Mouse (Mus musculus): ENCODE results near the gene Kdelr1.

Gene Kdelr1

DNA sequence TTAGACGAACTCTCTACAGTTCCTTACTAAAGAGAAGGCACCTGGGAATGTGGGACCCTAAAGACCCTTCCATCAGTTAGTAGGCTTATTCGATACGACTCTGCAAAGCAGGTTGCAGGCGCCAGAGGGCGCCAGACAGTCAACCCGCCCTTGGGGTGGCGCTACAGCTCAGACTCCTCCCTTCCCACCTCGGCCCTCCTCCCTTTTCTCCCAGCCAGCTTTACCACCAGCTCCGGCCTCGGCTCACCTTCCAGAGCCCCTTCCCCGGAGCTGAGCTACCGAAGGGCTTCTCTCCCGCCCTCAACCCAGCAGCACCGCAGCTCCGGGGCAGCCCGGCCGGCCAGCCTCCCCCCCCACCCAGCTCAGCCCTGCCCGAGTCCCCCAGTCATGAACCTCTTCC, at the start of gene Kdelr1:
Gene Kdelr1, plus strand, starts transcription at position 149 of the 400 bp plus-strand sequence.
- DNase-seq: peak; percentile 88

DNA sequence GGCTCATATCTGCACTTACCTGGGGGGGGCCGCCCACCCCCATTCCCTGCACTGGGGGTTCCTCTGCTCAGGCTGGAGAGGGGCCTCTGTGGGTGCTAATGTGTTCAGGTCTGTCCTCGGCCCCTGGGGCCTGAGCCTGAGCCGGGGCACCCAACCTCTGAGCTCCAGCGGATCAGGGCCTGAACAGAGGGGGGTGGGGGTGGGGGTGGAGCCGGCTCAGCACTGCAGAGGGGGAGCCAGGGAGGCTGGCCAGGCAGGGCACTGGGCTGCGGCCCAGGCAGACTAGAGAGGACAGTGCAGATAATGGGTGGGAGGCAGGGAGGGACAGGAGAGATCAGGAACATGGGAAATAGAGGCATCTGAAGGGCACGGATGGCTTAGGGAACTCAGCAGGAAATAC, 48.0 kb upstream of the Kdelr1 start, which contains the start of gene Kcnj14:
Gene Kcnj14, minus strand, starts transcription at position 185 of the 400 bp plus-strand sequence.
- DNase-seq: no peak

DNA sequence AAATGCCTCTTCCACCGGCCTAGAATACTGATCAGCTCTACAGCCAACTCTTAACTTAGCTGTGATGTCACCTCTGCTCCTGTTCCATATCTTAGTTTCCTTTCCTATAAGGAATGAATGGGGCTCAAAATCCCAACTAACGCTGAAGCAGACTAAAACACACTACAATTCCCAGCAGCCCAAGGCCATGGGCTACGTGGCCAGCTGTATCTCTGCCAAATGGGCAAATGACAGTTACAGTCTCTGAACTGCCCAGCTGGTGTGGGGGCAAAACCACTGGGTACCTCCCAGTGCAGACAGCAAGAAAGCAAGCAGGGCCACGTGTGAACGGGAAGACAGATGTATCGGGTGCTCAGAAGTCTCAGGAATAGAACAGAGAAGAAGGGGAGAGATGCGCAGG, 45.9 kb upstream of the Kdelr1 start:
- DNase-seq: no peak

DNA sequence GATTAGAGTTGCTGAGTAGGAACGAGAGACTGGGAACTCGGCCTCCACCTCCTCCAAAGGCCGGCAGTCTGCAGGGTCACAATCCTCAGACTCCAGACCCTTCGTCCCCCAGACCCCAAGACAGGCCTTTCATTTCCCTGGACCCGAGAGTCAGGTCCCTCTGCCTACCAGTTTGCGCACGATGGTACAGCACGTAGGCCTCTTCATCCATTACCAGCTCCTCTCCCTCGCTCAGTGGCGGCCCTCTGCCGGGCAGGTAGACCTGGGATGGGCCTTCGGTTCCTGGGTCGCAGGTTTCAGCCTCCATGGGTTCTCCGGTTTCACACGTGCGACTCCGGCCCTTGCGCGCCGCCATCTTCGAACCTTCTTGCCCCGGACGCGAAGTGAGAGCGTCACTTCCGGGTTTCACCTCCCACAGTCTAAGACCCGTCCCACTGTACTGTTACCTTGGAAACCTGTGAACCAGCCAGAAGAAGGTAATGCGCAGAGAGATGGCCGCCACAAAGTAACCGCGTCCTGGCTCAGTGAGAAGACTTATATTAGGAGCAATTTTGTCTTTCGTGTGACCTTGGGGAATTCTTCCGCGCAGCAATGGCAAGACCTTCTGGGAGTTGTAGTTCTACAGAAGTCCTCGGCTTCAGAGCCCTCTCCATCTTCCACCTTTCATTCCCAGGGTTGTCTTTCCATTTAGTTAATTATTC, 42.0 kb upstream of the Kdelr1 start, which contains the start of gene Grwd1:
Gene Grwd1, minus strand, starts transcription at position 518 of the 701 bp plus-strand sequence.
- DNase-seq: peak; percentile 86

DNA sequence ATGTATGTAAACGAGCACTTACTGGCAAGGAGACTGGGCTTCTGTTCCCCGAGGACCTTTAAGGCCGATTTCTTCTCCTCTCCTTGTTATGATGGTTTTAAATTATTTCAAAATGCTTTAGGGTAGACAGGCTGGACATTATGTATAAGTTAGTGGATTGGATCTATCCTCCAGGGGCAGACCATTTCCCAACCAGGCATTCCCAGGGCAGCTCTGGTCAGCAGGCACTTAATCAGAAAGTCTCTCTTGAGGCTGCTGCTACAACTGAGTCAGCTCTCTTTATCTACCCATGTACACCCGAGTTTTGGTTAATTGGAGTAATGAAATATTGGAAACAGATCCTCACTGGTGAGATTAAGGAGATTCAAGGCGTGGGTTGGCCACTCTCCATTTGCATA, 41.4 kb upstream of the Kdelr1 start:
- no peak for DNase-seq

DNA sequence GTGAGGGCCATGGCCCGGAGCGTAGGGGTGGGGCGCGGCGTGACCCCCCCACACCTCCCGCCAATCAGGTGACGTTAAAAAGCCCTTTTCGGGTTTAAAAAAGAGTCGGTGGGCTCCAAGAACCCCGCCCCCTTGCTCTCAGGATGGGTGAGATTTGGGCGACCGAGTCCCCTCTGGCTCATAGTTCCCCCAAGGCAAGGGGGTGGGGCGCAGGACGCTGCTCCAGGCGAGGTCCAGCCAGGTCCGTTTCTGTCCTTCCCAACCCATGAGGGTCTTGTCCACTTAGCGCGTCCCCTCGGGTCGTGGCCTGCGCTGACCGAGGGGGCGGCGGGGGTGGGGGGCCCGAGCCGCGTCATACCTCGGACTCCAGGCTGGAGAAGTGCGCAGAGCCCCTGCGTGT, 40.1 kb upstream of the Kdelr1 start:
- no peak for DNase-seq

DNA sequence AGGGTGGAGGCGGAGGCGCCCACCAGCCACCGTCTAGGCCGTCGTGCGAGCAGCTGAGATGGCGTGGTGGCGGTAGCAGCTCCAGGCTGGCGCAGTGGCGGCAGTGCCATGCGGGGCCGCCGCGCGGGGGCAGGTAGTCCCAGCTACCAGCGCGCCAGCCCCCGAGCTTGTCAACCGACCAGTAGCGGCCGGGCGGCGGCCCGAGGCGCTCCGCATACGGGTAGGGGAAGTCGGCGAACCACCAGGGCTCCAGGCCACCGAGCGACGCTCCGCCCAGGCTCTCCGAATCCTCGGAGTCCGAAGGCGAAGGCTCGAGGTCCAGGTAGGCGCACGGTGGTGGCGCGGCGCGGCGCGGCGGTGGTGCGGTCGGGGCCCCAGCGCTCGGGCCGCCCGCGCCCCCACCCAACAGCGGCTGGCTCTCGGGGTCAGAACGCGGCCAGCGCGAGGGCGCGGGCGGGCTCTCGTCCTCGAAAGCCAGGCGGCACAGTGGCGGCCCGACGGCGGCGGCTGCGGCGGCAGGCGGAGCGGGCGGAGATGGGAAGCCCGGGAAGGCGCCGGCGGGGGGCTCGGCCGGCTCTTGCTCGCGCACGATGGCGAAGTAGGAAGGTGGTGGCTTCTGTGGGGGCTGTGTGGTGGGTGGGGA, 39.3 kb upstream of the Kdelr1 start:
- DNase-seq: peak; percentile 44

DNA sequence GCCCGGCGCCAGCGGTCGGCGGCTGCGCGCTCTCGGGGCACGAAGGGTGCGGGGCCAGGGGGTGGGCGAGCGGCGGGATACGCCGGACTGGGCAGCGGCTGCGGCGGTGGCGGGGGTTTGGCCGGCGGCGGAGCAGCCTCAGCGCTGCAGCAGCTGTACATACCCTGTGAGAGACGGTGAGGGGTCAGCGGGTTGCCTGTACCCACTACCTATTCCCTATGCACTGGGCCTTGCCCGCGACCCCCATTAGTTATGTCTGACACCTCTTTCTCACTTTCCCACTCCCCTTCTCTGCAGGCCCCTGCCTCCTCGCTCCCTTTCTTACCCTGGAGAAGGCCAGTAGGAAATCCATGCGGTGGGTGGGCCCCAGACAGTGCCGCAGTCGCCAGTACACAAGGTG, 38.6 kb upstream of the Kdelr1 start:
- no peak for DNase-seq

DNA sequence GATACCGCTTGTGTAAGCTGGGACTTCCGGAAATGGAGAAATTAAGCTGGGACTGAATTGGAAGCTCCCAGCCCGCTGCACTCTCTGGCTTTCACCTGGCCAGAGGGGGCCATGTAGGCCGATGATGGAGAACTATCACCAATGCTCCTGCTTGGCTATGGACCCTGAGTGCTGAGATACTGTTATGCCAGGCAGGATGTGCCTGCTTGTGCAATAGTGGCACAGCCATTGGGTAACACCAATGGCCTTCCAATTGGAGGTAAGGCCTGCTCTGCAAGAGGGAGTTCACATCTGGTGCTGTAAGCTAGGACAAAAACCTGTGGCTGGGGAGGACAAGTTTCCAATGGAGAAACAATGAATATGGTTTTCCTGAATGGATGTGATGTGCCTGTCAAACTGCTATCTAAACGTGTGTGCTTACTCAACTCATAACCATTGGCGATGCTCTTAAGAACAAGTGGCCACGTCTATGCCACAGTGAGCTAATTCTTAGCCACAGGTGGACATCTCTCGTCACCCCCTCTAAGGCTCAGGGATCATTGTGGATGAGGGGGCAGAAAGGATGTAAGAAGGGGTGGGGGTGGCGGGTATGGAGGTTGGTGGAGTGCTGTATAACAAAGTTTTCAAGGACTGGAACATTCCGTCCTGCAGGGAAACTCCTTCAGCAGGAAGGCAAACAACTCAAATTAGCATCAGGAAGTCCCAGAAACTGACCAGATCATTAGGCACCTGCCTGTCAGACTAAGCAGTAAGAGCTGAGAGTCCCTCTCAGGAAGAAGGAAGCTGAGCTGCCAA, 29.4 kb upstream of the Kdelr1 start:
- no peak for DNase-seq

DNA sequence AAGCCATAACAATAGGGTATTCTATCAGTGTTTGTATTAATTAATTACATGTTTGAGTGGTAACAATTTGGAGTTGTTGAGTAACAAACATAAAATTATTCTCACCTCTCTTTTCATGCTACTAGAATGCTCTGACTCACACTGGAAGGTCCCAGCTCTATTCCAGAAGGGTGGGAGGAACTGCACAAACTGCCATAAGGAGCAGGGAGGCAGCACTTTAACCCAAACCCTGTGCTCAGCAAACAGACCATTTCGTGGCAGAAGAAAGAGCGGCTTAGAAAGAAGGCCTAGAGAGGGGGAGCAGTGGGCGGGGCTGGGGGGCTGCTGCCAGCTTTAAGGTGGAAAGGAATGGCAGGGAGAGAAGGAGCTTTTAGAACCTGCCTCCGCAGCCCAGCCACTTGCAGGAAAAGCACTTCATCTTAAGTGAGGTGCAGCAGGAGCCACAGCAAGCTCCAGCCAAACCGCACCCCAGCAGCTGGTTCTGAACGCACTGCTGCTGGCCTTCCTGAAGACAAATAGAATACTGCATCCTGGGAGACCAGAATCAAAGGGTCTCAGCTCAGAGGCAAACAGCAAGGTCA, 24.0 kb upstream of the Kdelr1 start:
- DNase-seq: no peak

DNA sequence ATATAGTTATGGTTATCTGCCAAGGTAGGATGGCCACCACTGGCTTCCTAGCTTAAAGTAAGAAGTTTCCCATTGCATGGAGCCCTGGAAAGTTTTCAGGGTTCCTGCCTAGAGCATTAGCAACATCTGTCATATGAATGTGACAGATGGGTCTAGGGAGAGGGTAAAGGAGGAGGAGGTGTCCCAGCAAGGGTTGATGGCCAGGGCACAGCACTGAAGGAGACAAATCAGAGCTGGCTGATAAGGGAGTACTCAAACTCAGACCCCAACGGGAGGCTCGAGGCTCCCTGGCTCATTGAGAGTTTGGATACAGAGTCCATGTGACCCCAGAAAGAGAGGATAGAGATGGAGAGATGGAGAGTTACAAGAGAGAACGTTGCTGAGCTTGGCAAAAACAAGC, 21.9 kb upstream of the Kdelr1 start:
- DNase-seq: no peak

DNA sequence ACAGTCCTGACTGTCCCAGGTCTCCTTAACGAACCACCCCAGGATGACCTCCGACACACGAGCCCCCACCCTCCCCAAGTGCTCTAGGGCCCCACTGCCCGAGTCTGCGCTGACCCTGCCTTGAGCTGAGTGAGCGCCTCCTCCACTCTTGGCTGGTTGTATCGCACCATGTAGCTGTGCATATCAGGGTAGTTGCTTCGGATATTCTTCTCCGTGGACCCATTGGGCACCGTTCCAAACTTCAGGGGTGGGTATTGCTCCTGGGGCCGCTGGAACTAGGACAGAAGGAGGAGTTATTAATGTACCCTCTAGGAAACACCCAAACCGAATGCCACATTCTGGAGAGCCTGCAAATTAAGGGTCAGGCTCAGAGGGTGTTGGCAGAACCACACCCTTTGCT, 19.5 kb upstream of the Kdelr1 start:
- no peak for DNase-seq

DNA sequence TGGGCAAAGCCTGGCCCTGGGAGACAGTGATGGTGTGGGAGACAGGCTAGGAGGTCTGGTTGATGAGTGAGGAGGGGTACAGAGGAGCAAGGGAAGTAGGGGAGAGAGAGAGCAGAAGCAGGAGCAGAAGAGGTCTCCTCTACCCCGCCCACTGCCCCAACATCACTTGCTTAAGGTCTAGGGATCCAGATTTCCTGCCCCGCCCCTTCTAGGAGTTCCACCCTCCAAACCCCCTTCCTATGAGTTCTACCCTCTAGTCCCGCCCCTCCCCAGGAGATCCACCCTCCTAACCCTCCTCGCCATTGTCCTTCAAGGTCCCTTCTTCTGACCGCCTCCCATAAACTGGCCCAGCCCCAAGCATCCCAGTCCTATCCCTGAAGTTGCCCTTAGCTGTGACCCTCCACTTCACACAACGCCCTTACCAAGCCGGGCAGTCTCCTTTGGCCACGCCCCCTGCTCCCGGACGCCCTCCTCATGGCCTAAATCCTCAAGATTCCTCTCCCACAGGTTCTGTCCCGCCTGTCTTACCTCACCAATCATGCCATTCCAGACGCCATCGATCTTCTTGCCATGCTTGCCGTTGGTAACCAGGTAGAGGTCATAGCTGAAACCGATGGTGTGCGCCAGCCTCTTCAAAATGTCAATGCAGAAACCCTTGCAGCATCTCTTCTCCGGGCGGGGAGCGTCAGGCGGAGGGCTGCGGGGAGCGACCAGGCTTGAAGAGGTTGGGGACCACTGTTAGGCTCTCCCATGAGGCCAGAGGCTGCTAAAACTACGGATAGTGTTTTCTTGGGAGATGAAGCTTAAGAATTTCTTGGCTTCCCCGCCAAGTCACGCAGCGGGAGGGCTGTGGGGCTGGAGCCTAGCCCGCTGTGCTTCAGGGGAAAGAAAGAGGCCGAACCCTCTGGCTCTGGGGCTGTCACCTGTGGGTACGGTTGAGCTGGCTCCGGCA, 15.3 kb upstream of the Kdelr1 start:
- DNase-seq: no peak

DNA sequence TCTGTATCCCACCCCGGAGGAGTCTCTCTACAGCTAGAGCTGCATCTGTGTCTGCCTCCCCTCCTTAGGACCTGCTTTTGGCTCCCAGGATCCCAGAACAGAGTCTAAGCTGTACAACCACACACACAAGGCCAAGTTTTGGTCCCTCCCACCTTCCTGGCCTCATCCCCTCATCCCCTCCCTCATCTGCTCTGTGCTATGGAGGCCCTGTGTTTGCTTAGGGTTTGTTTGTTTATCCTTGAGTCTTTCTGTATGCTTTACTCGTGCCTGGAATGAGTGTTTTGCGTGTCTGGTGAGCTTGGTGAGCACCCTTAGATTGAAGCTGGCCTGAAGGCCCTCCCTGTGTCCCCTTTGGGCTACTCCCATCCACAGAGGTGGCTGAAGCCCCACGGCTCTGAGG, 13.6 kb upstream of the Kdelr1 start:
- no peak for DNase-seq

DNA sequence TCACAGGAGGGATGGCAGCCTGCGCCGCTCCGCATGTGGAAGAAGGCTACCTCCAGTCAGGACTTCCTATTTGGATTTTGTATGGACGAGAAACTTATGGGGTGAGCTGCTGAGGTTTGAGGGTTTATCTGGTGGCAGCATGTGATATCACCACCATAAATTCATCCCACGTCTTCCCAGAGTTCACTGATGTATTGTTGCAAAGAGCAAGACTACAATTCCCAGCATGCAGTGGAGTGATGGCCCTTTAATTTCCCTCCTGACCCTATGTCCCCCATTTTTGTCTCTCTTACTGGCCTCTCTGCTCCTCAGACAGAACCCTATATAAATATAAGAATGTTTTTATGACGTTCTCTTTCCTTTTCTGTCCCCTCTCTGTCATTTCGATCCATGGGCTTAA, 9.8 kb upstream of the Kdelr1 start:
- DNase-seq: no peak

DNA sequence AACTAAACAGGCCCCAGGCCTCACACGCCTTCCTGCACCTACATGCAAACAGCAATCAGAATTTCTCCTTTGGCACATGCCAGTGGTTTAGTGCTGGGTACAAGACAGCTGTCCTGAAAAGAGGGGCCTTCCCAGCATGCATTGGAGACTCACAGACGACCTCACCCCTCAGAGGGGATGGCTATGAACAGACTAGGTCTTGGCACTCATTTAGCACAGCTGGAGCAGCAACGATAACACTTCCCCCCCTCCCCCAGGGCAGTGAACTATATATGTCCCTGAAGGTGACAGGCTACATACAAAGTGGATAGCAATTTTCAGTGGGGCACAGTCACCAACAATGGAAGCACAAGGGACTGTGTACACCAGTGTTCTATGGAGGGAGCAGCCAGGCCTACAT, 8.1 kb upstream of the Kdelr1 start:
- no peak for DNase-seq

DNA sequence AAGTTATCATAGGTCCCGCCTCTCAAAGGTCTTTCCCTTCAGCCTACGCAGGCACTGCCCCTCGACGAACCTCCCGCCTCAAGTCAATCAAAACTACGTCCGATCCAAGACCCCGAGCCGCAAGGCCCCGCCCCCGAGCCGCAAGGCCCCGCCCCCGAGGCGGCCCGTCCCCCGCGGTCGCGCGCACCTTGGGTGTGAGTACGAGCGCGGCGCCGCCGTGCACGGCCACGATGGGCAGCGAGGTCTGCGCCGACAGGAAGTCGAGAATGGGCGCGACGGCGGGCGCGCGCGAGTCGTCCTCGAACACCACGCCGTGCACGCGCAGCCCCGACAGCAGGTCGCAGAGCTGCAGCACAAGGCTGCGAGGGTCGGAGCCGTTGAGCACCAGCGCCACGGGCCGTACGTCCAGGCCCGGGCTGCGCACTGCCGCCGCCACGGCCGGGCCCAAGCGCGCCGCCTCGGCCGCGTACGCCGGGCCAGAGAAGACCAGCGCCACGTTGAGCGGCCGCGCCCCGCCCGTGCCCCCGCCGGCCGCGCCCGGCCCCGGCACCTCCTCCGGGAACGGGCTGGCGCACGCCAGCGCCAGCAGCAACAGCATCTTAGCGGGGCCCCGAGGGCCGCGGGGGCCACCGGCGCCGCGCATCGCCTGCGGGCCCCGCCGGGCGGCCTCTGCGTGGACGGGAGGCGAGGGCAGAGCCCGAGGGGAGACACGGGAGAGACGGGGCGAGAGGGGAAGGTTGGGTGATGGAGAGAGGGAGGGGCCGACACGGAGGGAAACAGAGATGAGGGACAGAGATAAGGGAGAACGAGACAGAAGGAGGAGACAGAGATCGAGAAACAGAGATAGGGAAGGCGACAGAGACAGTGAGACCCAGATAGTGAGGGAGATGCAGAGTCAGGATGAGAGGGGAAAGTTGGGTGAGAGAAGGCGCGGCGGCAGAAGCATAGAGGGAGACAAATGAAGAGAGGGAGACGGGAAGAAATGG, 6.4 kb upstream of the Kdelr1 start:
- DNase-seq: peak; percentile 91

DNA sequence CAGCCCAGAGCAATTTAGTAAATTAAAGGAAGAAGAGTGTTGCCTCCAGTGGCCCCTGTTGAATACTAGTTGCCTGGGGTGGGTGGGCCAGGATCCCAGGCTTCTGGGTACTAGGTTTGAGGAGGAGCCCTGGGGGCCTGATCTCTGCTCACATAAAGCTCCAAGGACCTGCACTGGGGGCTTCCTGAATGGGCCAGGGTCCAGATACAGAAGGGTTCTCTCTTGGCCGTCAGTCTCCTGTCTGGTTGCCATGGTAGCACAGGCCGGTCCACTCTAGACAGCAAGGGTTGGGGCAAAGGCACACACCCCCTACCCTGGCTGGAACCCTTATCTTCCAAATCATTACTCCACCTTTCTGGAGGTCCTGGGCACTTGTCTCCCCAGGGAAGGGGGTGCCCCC, 4.7 kb upstream of the Kdelr1 start:
- no peak for DNase-seq

DNA sequence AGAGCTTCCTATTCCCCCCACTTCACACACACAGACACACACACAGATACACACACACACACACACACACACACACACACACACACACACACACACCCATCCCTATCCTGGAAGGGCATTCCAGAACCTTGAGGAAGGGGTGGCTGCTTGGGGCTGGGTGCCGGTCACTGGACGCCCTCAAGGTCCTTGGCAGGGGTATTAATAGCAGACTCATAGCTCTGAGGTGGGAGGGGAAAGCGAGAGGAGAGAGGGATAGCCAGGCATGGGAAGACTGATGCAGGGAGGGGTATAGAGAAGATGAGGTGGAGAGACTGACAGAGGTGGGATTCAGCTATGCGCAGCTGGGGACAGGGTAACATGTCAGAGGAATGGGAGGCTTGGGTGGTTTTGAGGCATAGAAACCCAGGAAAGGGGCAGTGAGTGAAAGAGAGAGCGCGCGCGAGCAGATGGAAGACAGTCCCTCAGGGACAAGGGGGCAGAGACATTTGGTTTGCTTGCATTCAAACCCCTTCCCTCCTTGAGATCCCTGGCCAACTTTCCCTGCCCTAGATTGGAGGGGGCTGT, 3.4 kb upstream of the Kdelr1 start:
- DNase-seq: no peak

DNA sequence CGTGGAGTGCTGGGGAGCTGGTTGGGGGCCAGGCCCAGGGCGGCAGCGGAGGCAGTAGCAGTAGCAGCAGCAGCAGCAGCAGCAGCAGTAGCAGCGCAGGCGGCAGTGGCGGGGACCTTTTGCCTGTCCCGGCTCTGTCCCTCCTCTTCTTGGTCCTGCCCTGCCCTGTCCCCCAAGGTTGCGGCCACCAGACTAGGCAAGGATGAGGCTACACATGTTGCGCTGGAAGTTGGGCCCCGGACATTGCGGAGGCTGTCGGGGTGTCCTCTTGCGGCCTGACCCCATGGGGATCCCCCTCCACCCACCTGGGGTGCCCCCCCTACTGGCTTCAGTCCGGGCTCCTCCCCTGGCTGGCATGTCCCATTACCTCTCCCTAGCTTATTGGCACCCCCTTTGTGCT, 2.8 kb upstream of the Kdelr1 start:
- DNase-seq: no peak

Measured in right cerebral cortex, postnatal 14 days (tissue).